Mouse (Mus musculus) testis, postnatal 14 days (tissue): Measurements from ENCODE around the gene Lhx8.

Experiments used
- DNase-seq: peaks from one replicate; pipeline ENCODE4 v3.0.0; 2021; ENCODE audit warnings: low spot score

Lhx8 gene

DNA sequence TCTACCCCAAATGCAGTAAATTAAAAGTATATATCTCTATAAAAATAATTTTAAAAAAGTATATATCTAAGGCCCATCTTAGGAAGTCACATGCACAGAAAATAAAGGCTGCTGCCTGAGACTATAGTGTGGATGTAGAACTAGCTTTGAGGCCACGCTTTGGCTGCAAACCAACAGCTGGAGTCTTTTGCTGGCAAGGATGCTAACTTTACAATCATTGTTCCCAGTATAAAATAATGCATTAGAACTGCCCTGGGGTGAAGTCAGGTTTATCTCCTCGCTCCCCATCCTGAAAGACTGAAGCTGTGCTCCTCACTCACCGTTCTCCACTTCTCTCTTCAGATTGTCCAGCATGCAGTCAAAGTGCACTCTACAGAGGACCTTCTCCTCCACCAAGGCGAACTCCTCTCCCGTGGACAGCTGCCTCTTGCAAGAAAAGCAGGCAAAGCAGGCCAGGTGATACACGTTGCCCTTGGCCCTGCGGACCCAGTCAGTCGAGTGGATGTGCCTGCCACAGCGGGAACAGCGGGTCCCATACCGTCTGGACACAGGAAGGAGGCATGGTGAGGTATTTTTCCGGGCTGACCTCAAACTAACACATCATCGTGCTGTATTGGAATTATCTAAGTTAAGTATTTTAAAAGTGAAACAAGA lies 8.4 kb downstream of the Lhx8 start:
- no peak for DNase-seq

DNA sequence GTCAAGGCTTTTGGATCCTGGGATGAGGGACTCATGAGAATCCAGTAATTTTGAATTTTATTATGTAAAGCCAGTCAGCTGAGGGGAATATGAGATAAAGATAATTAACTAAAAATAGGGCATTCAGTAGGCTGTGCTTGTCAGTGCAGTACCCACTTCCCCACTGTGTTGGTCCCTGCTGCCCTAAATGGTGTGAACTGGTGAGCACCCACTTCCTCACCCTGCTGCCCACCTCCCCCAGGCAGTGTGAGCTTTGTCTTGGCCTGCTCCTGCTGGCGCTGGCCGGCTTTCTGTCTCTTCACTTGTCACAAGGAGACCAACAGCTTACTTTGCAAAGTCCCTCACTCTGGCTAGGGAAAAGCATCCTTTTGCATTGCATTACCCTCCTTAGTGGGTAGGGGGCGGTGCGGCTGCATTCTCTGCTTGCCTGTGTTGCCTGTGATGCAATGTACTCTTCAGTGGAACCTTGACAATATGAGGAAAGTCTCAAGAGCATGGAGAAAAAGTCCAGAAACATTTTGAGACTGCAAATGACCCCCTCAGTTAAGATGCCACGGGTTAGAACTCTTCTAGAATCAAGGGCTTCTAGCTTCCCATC lies 12.7 kb downstream of the Lhx8 start:
- DNase-seq: no peak

DNA sequence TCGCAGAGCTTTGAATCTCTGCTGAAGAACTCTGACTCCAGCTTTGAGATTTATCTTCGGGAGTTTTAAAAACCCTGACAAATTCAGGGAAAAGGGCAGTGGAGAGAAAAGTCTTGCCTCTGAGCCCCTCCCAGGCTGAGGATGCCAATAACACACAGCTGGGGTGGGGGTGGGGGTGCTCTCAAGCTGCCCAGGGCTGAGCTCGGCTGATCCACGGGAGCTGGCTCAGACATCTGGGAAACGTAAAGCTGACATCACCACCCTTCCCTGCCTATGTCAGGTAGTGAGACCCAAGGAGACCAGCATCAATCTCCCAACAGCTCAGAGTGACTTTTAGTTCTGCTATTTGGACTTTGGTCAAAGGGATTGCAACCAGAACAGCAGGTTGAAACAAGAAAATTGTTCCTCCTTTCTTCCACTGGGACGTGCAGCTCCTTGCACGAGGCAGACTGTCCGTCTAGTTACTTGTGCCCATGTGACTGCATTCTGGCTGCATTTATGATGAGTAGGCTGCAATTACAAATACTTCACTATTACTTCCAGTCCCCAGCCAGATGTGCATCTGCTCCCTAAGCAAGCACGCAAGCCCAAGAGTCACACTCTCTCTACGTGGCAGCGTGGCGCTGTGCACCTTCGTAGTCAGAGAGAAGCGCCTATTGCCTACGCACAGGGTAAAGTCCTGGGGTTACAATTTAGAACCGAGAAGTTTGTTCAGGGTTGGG lies 25.1 kb downstream of the Lhx8 start:
- no peak for DNase-seq

DNA sequence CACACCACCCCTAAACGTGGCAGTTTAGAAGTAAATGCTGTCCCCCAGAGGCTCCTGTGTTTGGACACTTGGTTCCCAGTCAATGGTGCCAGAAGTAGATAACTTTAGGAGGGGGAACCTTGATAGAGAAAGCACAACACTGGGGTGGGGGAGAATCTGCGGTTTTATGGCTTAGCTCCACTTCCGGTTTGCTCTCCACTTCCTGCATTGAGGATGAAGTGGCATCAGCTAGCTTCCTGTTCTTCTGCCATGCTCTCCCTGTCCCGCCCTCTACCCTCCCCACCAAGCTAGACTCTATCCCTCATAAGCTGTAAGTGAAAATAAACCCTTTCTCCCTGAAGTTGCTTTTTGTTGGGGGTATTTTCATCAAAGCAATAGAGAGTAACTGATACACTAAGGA lies 29.4 kb downstream of the Lhx8 start:
- no peak for DNase-seq

DNA sequence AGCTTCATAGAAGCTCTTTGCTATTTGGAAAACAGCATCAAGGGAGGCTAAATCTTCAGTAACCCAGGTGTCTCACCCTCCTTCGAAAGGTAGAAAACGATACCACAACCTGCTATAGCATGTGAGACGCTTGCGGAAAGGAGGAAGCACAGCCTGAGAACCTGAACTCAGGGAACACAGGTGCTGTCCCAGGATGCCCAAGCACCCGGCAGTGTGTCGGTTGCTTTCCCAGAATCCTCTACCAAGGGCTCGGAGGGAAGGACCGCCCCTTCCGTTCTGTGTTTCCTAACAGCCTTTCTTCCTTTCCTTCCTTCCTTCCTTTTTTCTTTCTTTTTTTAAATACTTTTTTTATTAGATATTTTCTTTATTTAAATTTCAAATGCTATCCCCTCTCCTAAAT lies 30.5 kb downstream of the Lhx8 start:
- DNase-seq: no peak

DNA sequence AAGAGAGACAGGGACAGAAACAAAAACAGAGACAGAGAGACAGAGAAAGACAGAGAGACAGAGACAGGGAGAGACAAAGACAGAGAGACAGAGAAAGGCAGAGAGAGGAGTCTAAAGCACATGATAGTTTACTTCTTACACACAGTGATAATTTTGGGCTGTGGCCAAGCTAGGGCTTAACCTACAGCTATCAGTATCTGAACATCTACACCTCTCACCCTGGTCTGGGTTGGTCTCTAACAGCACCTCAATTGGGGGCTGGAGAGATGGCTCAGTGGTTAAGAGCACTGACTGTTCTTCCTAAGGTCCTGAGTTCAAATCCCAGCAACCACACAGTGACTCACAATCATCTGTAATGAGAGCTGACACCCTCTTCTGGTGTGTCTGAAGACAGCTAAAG lies 32.0 kb downstream of the Lhx8 start:
- no peak for DNase-seq

DNA sequence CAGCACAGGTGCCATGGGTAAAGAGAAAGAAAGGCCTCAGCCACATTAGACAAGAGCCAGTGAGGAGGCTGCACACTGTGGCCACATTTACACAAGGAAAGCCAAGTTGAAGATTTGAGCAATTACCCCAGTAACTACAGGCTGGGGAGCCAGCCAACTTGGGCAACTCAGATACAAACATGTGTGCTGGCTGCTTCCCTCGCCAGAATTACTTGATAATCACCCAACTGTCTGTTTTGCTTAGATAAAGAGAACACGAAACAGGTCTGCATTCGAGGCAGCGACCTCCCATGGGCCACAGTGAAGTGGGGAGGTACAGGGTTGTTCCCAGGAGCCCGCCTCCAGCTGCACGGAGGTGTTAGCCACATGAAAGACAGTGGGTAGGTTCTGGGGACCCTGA lies 33.0 kb downstream of the Lhx8 start:
- no peak for DNase-seq

DNA sequence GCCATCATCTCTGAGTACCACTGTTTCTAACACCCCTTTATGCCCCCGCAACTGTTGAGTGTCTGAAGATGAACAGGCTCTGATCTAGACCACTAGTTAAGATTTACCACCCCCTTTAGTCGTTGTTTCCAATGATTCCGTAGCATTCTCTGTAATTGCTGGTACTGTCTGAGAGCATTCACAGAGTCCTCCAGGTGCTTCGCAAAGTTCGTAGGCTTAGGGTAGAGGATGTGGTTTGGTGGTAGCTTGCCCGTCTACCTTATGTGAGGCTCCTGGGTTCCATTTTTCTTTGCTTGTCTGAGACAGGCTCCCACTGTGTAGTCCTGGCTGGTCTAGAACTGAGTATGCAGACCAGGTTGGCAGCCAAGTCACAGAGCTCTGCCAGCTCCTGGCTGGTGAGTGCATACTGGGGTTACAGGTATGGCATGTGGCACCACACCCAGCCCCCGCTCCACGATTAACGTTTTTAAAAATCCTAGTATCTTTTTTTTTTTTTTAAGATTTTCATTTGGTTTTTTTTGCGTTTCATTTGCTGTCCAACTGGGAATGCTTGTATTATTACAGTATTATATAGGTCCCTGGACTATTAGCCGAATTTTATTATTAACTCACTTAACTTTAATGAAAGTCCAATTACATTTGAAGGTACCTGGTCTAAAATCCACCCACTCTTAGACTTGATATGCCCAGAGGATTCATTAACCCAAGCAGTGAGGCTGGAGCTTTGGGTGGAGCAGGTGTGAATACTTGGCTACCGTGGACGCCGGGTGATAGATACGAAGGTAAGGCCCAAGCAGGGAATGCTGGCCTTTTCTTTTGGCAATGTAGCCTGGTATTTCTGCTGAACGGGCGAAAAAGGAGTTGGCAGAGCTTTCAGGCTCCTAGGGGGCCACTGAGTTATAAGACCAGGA lies 35.3 kb downstream of the Lhx8 start:
- no peak for DNase-seq

DNA sequence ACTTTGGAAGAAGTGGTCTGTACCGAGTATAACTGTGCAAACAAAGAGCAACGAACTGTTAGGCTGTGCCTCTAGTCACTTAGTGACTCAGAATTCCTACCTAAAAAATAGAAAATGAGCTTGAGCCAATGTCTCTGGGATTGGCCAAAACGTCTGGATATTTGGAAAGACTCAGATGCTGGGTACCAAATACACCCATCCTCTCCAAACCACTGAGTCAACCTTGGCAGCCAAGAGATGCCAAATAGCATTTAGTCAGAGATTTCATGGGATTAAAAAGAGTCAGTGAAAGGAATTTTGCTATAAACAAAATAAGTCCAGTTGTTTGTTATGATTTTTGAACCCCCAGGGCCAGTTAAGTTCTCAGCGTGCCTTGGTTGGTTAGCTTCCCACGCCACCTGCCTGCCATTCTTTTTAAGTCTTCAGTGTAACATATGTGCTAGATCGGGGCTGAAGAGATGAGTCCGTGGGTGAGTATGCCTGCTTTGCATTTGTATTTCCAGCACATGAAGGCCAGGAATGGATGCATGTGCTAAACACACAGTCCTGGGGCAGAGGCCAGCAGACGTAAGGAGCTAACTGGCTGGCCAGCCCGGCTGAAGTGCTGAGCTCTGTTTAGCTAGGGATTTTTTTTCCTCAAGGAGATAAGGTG lies 36.5 kb downstream of the Lhx8 start:
- no peak for DNase-seq

DNA sequence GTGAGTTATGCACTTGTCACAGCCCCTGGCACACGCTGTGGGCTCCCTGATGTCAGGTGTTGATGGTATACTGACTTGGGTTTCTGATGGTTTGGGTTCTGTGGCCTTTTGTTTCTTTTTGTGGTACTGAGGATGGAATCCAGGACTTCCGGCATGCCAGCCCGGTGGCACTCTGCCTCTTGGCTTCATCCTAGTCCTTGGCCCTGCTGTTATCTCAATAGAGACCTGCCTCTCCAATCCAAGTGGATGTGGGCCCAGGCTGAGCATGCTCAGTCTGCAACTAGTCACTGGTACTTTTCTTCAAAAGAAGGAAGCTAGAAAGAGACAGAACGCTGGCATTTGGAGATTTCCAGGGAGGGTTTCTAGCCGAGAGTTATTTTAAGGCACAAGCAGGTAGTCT lies 38.3 kb downstream of the Lhx8 start:
- no peak for DNase-seq

DNA sequence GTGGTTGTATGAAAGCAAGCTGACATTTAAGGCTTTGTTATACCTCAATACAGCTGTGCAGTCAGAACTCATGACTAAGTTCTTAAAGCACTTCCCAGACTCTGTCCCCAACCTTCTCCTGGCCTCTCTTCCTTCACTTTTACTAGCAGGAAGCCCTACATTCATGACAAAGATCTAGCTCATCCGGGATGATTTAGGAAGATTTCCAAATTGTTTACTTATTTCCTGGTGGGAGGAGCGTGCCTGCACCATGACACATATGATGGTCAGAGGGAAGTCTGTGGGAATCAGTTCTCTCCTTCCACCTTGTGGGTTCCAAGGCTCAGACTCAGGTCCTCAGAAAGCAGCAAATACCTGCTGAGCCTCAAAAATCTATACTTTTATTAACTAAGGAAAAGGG lies 40.1 kb downstream of the Lhx8 start:
- no peak for DNase-seq

DNA sequence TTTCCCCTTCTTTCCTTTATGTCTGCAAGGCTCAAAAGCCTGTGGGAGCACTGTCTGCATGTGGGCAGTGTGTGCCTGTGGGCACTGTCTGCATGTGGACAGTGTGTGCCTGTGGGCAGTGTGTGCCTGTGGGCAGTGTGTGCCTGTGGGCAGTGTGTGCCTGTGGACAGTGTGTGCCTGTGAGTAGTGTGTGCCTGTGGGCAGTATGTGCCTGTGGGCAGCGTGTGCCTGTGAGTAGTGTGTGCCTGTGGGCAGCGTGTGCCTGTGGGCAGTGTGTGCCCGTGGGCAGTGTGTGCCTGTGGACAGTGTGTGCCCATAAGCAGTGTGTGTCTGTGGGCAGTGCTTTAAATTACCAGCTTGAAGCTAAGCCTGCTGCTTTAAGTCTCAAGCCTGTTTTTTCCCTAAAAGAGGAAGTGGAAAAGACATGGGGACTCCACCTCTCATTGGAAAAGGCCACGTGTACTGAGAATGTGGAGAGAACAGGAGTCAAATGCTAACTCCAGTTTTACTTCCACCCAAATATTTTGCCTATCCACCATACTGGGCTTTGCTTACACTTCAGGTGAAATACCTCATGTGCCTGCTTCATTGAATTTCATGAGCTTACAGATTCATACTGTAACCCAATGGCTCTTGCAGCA lies 41.9 kb downstream of the Lhx8 start:
- no peak for DNase-seq

DNA sequence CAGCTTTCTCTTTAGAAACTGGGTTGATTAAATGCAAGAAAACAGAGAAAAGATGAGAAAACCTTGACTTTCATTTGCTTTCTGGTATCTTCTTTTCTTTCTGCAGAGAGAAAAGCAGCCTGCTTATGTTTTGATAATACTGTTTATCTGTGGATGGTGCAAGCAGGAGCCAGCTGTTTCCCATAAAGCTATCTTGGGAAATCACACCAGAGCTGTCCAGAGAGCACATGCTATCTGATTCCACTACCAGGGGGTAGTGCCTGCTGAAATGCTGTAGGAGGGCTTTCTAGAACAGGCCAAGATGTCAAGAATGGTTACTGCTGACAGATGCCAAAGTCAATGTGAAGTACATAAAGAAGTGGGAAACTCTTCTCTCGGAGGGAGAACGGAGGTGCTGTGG lies 43.2 kb downstream of the Lhx8 start:
- DNase-seq: no peak

DNA sequence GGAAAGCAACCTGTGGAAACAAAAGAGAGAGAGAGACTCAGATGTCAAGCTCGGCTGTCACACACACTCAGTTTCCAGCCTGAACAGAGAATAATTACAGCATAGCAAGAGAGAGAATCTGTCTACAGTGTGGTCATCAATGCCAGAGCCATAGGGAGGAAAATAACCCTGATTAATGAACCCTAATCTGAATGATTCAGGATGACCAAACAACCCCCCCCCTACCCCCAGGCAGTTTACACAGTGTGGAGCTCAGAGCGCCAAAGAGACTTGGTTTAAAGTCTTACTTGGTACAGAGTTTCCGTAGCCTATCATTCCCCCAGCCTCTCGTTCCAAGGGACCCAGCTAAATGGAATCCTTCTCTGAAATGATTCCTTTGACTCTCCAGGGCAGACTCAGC lies 45.1 kb downstream of the Lhx8 start:
- DNase-seq: no peak

DNA sequence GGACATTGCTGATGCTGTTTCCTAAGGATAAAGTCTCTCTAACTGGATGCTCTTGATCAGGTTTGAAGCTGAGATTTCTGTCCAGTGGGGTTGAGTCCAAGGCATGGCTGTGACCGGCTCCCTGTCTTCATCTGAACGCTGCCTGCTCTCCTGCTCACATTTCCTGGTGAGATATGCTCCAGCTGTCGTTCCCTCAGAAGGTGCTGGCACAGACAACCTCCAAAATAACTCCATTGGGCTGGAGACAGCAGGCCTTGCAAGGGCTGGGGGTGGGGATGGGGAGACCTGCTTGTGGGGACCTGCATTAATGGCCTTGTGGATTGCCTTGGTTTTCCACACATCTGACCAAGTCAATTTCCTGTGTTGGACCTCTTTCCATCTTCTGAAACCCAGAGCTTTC lies 46.2 kb downstream of the Lhx8 start:
- no peak for DNase-seq

DNA sequence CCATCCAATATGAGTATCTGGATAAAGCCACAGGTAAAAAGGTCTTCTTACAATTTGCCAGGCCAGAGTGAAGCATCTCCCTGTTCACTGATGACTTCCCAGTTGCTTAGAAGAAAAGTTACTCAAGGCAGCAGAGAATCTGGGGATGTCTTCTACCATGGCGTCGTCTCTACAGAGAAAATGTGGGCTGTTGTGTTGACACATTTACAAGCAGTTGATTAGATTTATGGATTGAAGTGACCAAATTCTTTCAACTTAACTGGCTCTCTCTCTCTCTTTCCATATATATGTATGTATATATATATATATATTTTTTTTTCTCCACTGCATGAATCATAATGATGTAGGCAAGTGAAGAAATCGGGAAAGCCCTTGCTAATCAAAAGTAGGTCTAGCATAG lies 55.8 kb downstream of the Lhx8 start:
- no peak for DNase-seq

DNA sequence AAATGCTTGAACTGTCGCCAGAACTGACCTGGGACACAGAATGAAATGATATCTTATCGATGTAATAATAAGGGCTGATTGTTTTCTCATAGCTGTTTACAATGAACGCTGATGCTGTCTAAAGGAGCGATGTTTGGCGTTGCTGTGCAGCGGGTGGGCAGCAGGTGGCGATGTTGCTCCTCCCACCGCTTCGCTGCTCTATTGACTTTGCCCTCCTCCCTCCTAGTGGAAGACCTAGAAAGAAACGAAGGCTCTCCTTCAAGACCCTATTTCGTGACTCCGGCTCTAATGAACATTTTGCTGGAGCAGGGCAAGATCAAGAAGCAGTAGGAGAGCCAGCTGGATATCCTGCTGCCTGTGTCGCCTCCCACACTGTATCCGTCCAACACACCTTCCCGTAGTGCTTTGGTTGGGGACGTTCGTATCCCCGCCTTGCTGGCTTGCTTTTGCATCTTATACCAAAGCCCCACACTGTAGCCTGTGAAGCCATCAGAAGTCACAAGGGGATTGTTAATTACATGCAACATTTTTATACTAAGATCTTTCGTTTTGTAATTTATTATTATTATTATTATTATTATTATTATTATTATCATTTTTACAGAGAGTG lies 60.6 kb downstream of the Lhx8 start:
- peak; percentile 63 for DNase-seq

DNA sequence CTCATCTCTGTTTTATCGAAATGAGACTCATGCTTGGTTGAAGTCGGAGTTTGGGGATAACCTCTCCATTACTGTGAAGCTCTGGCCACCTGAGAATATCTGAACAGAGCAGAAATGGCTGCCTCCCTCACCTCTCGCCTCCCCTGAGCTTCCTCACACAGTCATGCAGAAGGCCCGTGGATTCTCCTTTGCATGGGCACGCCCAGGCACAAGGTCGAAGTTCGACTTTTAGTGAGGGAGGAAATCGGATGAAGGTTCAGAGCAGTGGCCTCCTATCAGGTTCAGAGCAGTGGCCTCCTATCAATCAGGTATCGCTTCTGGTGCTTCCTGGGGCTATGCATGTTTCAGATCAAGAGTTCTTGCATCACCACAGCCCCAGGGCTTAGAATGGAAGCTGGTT lies 62.1 kb downstream of the Lhx8 start:
- DNase-seq: no peak

DNA sequence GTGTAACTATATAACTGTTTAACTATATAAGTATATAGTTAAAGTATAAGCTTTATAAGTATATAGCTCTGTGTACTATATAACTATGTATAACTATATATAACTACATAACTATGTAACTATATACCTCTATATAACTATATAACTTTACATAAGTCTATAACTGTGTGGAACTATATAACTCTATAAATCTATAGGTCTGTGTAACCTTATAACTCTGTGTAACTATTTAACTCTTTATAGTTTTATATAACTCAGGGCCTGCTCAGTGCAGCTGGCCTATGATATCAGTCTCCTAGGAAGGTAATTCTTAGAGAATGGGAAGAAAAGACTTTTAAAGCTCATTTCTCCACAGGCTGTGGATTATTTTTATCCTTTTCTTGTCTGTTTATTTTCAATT lies 73.1 kb downstream of the Lhx8 start:
- DNase-seq: no peak
